Mouse (Mus musculus): ENCODE results near the gene Nsun2. TPM values are rescaled to one million over a fixed set of nuclear protein-coding genes. Genes with fewer than 3 reads are reported as not detected.
"Not testable (repeated sequence)": the region's sequence is repeated elsewhere in the genome, so short reads cannot be mapped to it uniquely, and the experiment has no call there.

The Nsun2 gene
- total RNA-seq, 2 experiments from 2014 or later, result 85.3 to 88.4 TPM

- no peak for DNase-seq (ENCODE audit: low spot score in 2 of 2)
These were observed 52.8 kb downstream of the Nsun2 start for GRCm38 (mm10) chr13:69586337-69586736.

- DNase-seq (ENCODE audit: low spot score in 2 of 2), result no peak
These were observed 54.3 kb downstream of the Nsun2 start for GRCm38 (mm10) chr13:69587849-69588248.

- DNase-seq (ENCODE audit: low spot score in 2 of 2), result no peak
These were observed 54.7 kb downstream of the Nsun2 start for GRCm38 (mm10) chr13:69588263-69588662.

GRCm38 (mm10) chr13:69591338-69591737, 57.8 kb downstream of the Nsun2 start:
- no peak for DNase-seq (ENCODE audit: low spot score in 2 of 2)

GRCm38 (mm10) chr13:69592226-69592625, 58.7 kb downstream of the Nsun2 start:
- DNase-seq (ENCODE audit: low spot score in 2 of 2), result no peak

- DNase-seq (ENCODE audit: low spot score in 2 of 2), result no peak
These were observed 59.9 kb downstream of the Nsun2 start for GRCm38 (mm10) chr13:69593453-69593852.

- DNase-seq (ENCODE audit: low spot score in 2 of 2), result no peak
These were observed 61.2 kb downstream of the Nsun2 start for GRCm38 (mm10) chr13:69594577-69595256.

GRCm38 (mm10) chr13:69595911-69596310, 62.4 kb downstream of the Nsun2 start:
- DNase-seq (ENCODE audit: low spot score in 2 of 2), result no peak

GRCm38 (mm10) chr13:69596515-69596914, 63.0 kb downstream of the Nsun2 start:
- DNase-seq (ENCODE audit: low spot score in 2 of 2), result no peak

GRCm38 (mm10) chr13:69598867-69599266, 65.3 kb downstream of the Nsun2 start:
- DNase-seq (ENCODE audit: low spot score in 2 of 2), result no peak

- not testable (repeated sequence) for DNase-seq (ENCODE audit: low spot score in 2 of 2)
These were observed 67.3 kb downstream of the Nsun2 start for GRCm38 (mm10) chr13:69600863-69601262.

- no peak for DNase-seq (ENCODE audit: low spot score in 2 of 2)
These were observed 67.8 kb downstream of the Nsun2 start for GRCm38 (mm10) chr13:69601321-69601720.

GRCm38 (mm10) chr13:69604670-69605069, 71.1 kb downstream of the Nsun2 start:
- DNase-seq (ENCODE audit: low spot score in 2 of 2), result no peak

GRCm38 (mm10) chr13:69608734-69609133, 75.2 kb downstream of the Nsun2 start:
- no peak for DNase-seq (ENCODE audit: low spot score in 2 of 2)

- peak; percentile 17 to 26 for DNase-seq (ENCODE audit: low spot score in 2 of 2)
These were observed 77.3 kb downstream of the Nsun2 start for GRCm38 (mm10) chr13:69610751-69611397.

- DNase-seq (ENCODE audit: low spot score in 2 of 2), result peak; percentile 98
These were observed 78.0 kb downstream of the Nsun2 start, which contains the start of gene Srd5a1 for GRCm38 (mm10) chr13:69611398-69612174. Gene Srd5a1 (minus strand): TSS chr13:69611442.

- no peak for DNase-seq (ENCODE audit: low spot score in 2 of 2)
These were observed 78.6 kb downstream of the Nsun2 start for GRCm38 (mm10) chr13:69612175-69612544.

- no peak for DNase-seq (ENCODE audit: low spot score in 2 of 2)
These were observed 83.2 kb downstream of the Nsun2 start for GRCm38 (mm10) chr13:69616716-69617115.

GRCm38 (mm10) chr13:69623843-69624242, 90.3 kb downstream of the Nsun2 start:
- no peak for DNase-seq (ENCODE audit: low spot score in 2 of 2)

- no peak for DNase-seq (ENCODE audit: low spot score in 2 of 2)
These were observed 91.0 kb downstream of the Nsun2 start for GRCm38 (mm10) chr13:69624510-69624909.

- DNase-seq (ENCODE audit: low spot score in 2 of 2), result no peak
These were observed 94.4 kb downstream of the Nsun2 start for GRCm38 (mm10) chr13:69627941-69628340.

GRCm38 (mm10) chr13:69630576-69630975, 97.0 kb downstream of the Nsun2 start:
- no peak for DNase-seq (ENCODE audit: low spot score in 2 of 2)
